Mouse (Mus musculus): ENCODE measurements at regions not wholly inside any gene's neighbourhood (a gene's known extent, or its start where the extent isn't known, plus 50 kb on each side); places are given as distances from the start of the nearest gene placed in this dataset.
"Not testable (repeated sequence)": the region's sequence is repeated elsewhere in the genome, so short reads cannot be mapped to it uniquely, and the experiment has no call there.

GRCm38 (mm10) chr9:17987606-17988005 is 304.3 kb upstream of the Chordc1 start:
- peak; percentile 34 for DNase-seq

GRCm38 (mm10) chr9:18002557-18002956 is 289.4 kb upstream of the Chordc1 start:
- DNase-seq = no peak

GRCm38 (mm10) chr9:18041346-18041745 is 250.6 kb upstream of the Chordc1 start:
- no peak for DNase-seq

- not testable (repeated sequence) for DNase-seq
Observed at GRCm38 (mm10) chr9:18042636-18043035, 249.3 kb upstream of the Chordc1 start.

GRCm38 (mm10) chr9:18076942-18077341 is 215.0 kb upstream of the Chordc1 start:
- no peak for DNase-seq

GRCm38 (mm10) chr9:18078446-18078845 is 213.5 kb upstream of the Chordc1 start:
- DNase-seq = not testable (repeated sequence)

- not testable (repeated sequence) for DNase-seq
Observed at GRCm38 (mm10) chr9:18079120-18079519, 212.8 kb upstream of the Chordc1 start.
